Mouse (Mus musculus): Measurements from ENCODE around the gene Tnpo1. TPM values are rescaled to one million over a fixed set of nuclear protein-coding genes. Genes with fewer than 3 reads are reported as not detected.

Gene Tnpo1
- polyA plus RNA-seq, 1 experiment from 2014 or later, result 73.3 TPM

- 87% methylated on average over 9 of the region's 9 CpGs for WGBS
- Histone ChIP-seq H3K9me3 (no peaks in the 10 kb centered on the region), H3K36me3 (no peaks in the 10 kb centered on the region)
Measured at GRCm38 (mm10) chr13:98816571-98816970, 109.6 kb downstream of the Tnpo1 start.

GRCm38 (mm10) chr13:98815147-98815785, 110.9 kb downstream of the Tnpo1 start, which contains the start of gene Fcho2:
Gene Fcho2, minus strand, starts transcription at chr13:98815449.
- Histone ChIP-seq H3K9me3 (no peaks in the 10 kb centered on the region), H3K4me2 (replicated peaks) (peak within 1 kb of the TSS; percentile 57), H3K27ac (peak within 1 kb of the TSS; percentile 97), H3K27me3 (no peaks in the 10 kb centered on the region), H3K4me3 (peak within 1 kb of the TSS; percentile 94), H3K36me3 (no peaks in the 10 kb centered on the region), H3K4me1 (peaks cover 10% of the 10 kb centered on the region), H3K9ac (peak within 1 kb of the TSS; percentile 99)
- under 1% methylated on average over 56 of the region's 61 CpGs for WGBS
- ATAC-seq (ENCODE audit: insufficient number of reproducible peaks, insufficient read depth, low FRiP score, low TSS enrichment), result peak; percentile 98

More at GRCm38 (mm10) chr13:98816571-98816970, 109.6 kb downstream of the Tnpo1 start:
- Histone ChIP-seq H3K27me3 (no peaks in the 10 kb centered on the region), H3K27ac (no peak overlapping the region), H3K4me2 (replicated peaks) (no peak overlapping the region), H3K4me1 (peaks cover 8% of the 10 kb centered on the region), H3K9ac (no peak overlapping the region), H3K4me3 (no peak overlapping the region)
- ATAC-seq (ENCODE audit: insufficient number of reproducible peaks, insufficient read depth, low FRiP score, low TSS enrichment), result no peak

- WGBS, result under 1% methylated on average over 73 of the region's 81 CpGs
- H3K9me3 ChIP-seq, result no peaks in the 10 kb centered on the region
- peak overlapping the region; percentile 57 for H3K4me2 ChIP-seq (replicated peaks)
- H3K4me1 ChIP-seq, result peaks cover 11% of the 10 kb centered on the region
- H3K27ac ChIP-seq, result peak overlapping the region; percentile 97
- H3K27me3 ChIP-seq, result no peaks in the 10 kb centered on the region
- peak overlapping the region; percentile 94 for H3K4me3 ChIP-seq
- H3K36me3 ChIP-seq, result no peaks in the 10 kb centered on the region
- ATAC-seq (ENCODE audit: insufficient number of reproducible peaks, insufficient read depth, low FRiP score, low TSS enrichment), result peak; percentile 47
- peak overlapping the region; percentile 99 for H3K9ac ChIP-seq
Measured at GRCm38 (mm10) chr13:98814275-98815040, 111.7 kb downstream of the Tnpo1 start.

DNA sequence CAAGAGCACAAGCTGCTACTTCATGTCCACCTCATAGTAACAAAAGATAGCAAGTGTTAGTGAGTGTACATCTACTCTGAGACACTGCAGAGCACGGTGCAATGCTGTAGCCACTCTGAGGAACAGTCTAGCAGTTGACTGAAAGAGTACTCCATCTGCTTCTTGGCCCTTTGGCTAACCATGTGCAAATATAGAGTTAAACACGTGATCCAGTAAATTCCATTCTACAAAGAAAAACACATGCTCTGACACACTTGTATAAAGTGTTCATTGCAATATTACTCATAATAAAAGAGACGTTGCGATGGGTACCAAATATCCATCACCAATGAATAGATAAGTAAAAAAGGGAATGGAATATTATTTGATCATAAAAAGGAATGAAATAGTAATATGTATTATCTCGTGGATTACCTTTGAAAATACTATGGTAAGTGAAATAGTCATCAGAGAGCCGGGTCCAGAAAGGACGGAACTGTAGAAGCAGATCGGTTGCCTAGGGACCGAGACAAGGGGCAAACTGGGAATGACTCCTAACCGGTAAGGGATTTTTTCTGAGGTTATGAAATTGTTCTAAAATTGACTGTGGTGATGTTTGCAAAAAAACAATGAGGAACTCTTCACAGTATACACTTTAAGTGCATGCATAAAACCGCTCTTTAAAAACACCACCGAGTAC, 112.4 kb downstream of the Tnpo1 start:
- WGBS, result 31% methylated on average over 12 of the region's 12 CpGs
- Histone ChIP-seq H3K4me1 (peaks cover 11% of the 10 kb centered on the region), H3K27me3 (no peaks in the 10 kb centered on the region), H3K4me3 (peak overlapping the region; percentile 94), H3K9ac (peak overlapping the region; percentile 99; the same call in 1 of the 2 replicates), H3K9me3 (no peaks in the 10 kb centered on the region), H3K4me2 (replicated peaks) (peak overlapping the region; percentile 57), H3K36me3 (no peaks in the 10 kb centered on the region), H3K27ac (peak overlapping the region; percentile 97; the same call in 1 of the 2 replicates)
- ATAC-seq (ENCODE audit: insufficient number of reproducible peaks, insufficient read depth, low FRiP score, low TSS enrichment), result no peak

GRCm38 (mm10) chr13:98813167-98813566, 113.0 kb downstream of the Tnpo1 start:
- no peak for ATAC-seq (ENCODE audit: insufficient number of reproducible peaks, insufficient read depth, low FRiP score, low TSS enrichment)
- 72% methylated on average over 2 of the region's 2 CpGs for WGBS
- no peaks in the 10 kb centered on the region for H3K36me3 ChIP-seq
- H3K4me3 ChIP-seq, result no peak overlapping the region
- H3K4me1 ChIP-seq, result peaks cover 11% of the 10 kb centered on the region
- no peaks in the 10 kb centered on the region for H3K27me3 ChIP-seq
- H3K9me3 ChIP-seq, result no peaks in the 10 kb centered on the region
- no peak overlapping the region for H3K9ac ChIP-seq
- no peak overlapping the region for H3K27ac ChIP-seq
- H3K4me2 ChIP-seq (replicated peaks), result peak overlapping the region; percentile 57

DNA sequence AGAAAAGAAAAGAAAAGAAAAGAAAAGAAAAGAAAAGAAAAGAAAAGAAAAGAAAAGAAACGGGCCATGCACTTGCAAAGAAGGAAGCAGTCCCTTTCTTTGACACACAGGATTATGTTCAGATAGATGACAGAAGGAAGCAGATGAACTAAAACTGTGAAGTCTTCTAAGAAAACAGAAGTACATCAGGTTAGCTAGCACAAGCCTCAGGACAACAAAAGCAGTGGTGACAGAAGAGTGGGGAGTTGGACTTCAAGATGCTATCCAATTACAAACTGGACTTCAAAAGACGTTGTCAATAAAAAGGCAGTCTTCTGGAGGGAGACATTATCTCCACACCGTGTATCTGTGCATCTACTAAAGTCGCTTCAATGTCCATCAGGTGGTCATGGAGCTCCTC, 113.9 kb downstream of the Tnpo1 start:
- no peaks in the 10 kb centered on the region for H3K9me3 ChIP-seq
- H3K4me1 ChIP-seq, result peaks cover 11% of the 10 kb centered on the region
- H3K27me3 ChIP-seq, result no peaks in the 10 kb centered on the region
- H3K36me3 ChIP-seq, result no peaks in the 10 kb centered on the region
- H3K4me2 ChIP-seq (replicated peaks), result no peak overlapping the region
- 63% methylated on average over 4 of the region's 4 CpGs for WGBS
- ATAC-seq (ENCODE audit: insufficient number of reproducible peaks, insufficient read depth, low FRiP score, low TSS enrichment), result no peak
- no peak overlapping the region for H3K4me3 ChIP-seq
- H3K9ac ChIP-seq, result no peak overlapping the region
- no peak overlapping the region for H3K27ac ChIP-seq

- Histone ChIP-seq H3K4me1 (peaks cover 11% of the 10 kb centered on the region), H3K9ac (no peak overlapping the region), H3K36me3 (peaks cover under 1% of the 10 kb centered on the region; the same call in 1 of the 2 replicates), H3K4me3 (no peak overlapping the region), H3K9me3 (no peaks in the 10 kb centered on the region), H3K27ac (no peak overlapping the region), H3K4me2 (replicated peaks) (no peak overlapping the region), H3K27me3 (no peaks in the 10 kb centered on the region)
- WGBS, result 59% methylated on average over 6 of the region's 6 CpGs
- no peak for ATAC-seq (ENCODE audit: insufficient number of reproducible peaks, insufficient read depth, low FRiP score, low TSS enrichment)
Measured at GRCm38 (mm10) chr13:98810143-98810542, 116.0 kb downstream of the Tnpo1 start.

- Histone ChIP-seq H3K36me3 (peaks cover 8% of the 10 kb centered on the region; the same call in 1 of the 2 replicates), H3K4me1 (peaks cover 11% of the 10 kb centered on the region), H3K9me3 (no peaks in the 10 kb centered on the region), H3K4me3 (no peak overlapping the region), H3K9ac (no peak overlapping the region), H3K27ac (no peak overlapping the region), H3K27me3 (no peaks in the 10 kb centered on the region), H3K4me2 (replicated peaks) (no peak overlapping the region)
- WGBS, result 97% methylated on average over 1 of the region's 1 CpGs
- ATAC-seq (ENCODE audit: insufficient number of reproducible peaks, insufficient read depth, low FRiP score, low TSS enrichment), result no peak
Measured at GRCm38 (mm10) chr13:98809087-98809486, 117.1 kb downstream of the Tnpo1 start.

DNA sequence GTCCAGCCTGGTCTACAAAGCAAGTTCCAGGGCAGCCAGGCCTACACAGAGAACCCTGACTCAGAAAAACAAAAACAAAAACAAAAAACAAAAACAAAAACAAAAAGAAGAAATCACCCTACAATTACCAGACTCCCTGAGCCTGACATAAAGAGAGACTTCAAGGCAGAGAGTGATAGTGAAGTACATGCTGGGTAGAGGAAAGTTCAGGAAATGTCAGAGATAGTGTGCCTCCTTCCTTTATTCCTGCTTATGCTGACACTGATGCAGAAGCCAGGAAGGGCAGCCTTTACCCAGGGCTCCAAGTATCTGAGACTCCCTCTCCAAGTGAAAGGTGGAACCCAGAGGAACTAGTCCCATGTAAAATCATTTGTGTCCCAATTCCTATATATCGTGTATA, 121.7 kb downstream of the Tnpo1 start:
- H3K4me3 ChIP-seq, result no peak overlapping the region
- H3K9me3 ChIP-seq, result peaks cover 6% of the 10 kb centered on the region; the same call in 1 of the 2 replicates
- H3K4me2 ChIP-seq (replicated peaks), result no peak overlapping the region
- 97% methylated on average over 1 of the region's 1 CpGs for WGBS
- ATAC-seq (ENCODE audit: insufficient number of reproducible peaks, insufficient read depth, low FRiP score, low TSS enrichment), result no peak
- no peaks in the 10 kb centered on the region for H3K27me3 ChIP-seq
- no peak overlapping the region for H3K9ac ChIP-seq
- no peak overlapping the region for H3K27ac ChIP-seq
- H3K36me3 ChIP-seq, result peaks cover 39% of the 10 kb centered on the region
- no peaks in the 10 kb centered on the region for H3K4me1 ChIP-seq

DNA sequence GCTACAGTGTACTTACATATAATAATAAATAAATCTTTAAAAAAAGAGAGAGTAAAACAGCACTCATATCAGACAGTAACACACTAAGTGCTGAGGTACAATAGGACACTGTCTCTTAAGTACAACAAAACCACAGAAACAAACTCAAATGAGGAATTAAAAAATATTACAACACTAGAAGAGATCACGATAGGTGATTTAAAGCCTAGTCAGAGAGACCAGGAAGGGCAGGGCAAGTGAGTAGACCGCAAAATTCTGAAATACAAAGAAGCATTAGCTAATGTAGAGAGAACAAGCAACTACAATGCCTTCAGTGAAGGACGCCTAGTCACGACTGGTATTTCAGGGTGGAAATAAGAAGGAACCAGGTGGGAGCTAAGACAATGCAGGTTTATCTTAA, 122.5 kb downstream of the Tnpo1 start:
- peaks cover 6% of the 10 kb centered on the region; the same call in 1 of the 2 replicates for H3K9me3 ChIP-seq
- ATAC-seq (ENCODE audit: insufficient number of reproducible peaks, insufficient read depth, low FRiP score, low TSS enrichment), result no peak
- H3K9ac ChIP-seq, result no peak overlapping the region
- no peak overlapping the region for H3K4me3 ChIP-seq
- no peak overlapping the region for H3K27ac ChIP-seq
- H3K27me3 ChIP-seq, result no peaks in the 10 kb centered on the region
- peaks cover 44% of the 10 kb centered on the region for H3K36me3 ChIP-seq
- no peaks in the 10 kb centered on the region for H3K4me1 ChIP-seq
- H3K4me2 ChIP-seq (replicated peaks), result no peak overlapping the region
- WGBS, result 87% methylated on average over 4 of the region's 4 CpGs

- peaks cover 46% of the 10 kb centered on the region for H3K36me3 ChIP-seq
- H3K27me3 ChIP-seq, result no peaks in the 10 kb centered on the region
- no peaks in the 10 kb centered on the region for H3K4me1 ChIP-seq
- no peak for ATAC-seq (ENCODE audit: insufficient number of reproducible peaks, insufficient read depth, low FRiP score, low TSS enrichment)
- no peak overlapping the region for H3K4me2 ChIP-seq (replicated peaks)
- H3K27ac ChIP-seq, result no peak overlapping the region
- WGBS, result 89% methylated on average over 3 of the region's 3 CpGs
- peaks cover 6% of the 10 kb centered on the region; the same call in 1 of the 2 replicates for H3K9me3 ChIP-seq
- H3K9ac ChIP-seq, result no peak overlapping the region
- H3K4me3 ChIP-seq, result no peak overlapping the region
Measured at GRCm38 (mm10) chr13:98802957-98803356, 123.2 kb downstream of the Tnpo1 start.

Data from embryonic facial prominence, embryonic 12.5 days (tissue).